Mouse (Mus musculus) CD4-positive, CD25-positive, alpha-beta regulatory T cell, adult 2 months (primary cell): ENCODE results near the gene Fam205a3.
"Not testable (repeated sequence)": the region's sequence is repeated elsewhere in the genome, so short reads cannot be mapped to it uniquely, and the experiment has no call there.

Experiments used
- DNase-seq: peaks from one replicate; pipeline ENCODE4 v3.0.0-alpha.2; 2012; ENCODE audit warnings: low read depth, low spot score

The Fam205a3 gene

DNA sequence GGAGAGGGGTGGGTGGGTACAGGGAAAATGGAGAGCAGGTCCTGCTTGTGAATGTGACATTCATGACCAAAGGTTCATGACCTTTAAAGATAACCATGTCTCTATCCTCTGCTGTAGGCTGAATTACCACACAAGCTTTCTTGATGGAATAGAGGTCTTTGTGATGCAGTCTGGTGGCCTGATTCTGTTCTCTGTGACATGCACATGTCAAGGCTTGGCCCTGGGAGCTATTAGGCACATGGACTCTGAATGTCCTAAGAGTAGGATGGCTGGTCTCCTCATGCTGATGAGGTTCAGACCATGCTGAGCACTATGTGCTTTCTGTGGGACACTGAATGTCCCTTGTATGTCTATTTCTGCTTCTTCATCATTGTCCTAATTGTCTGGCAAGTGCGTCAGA is at the start of gene Fam205a3:
Fam205a3 (plus strand) TSS at position 301 of the 400 bp plus-strand sequence.
- DNase-seq: not testable (repeated sequence)

DNA sequence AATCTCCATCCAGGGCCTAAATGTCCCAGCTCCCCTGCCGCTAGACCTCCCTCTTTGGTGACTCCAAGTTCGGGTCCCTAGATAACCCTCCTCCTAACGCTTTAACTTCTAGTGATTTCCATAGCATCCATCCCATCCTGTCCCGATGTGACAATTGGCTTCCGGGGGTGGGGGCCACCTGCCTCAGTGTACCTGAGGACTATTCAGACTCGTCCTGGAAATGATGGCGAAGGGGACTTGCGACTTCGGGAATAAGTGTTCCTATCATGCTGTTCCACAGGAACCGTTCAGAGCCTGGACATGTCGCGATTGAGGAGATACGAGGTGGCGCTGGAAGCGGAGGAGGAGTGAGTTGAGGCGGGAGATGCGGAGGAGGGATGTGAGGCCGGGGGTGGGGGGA is 24.2 kb upstream of the Fam205a3 start, which contains the start of gene Gm21953:
Gm21953 (plus strand) TSS at position 301 of the 400 bp plus-strand sequence.
- not testable (repeated sequence) for DNase-seq
